Mouse (Mus musculus) embryonic fibroblast, embryonic 13.5 days (primary cell): ENCODE measurements at regions not wholly inside any gene's neighbourhood (a gene's known extent, or its start where the extent isn't known, plus 50 kb on each side); places are given as distances from the start of the nearest gene placed in this dataset.

Experiments used
- CTCF ChIP-seq: IDR thresholded peaks from 2 replicates; pipeline ENCODE4 v1.5.1; 2011; ENCODE audit warnings: mild to moderate bottlenecking, control low read depth, low read length, moderate library complexity, borderline replicate concordance; ENCODE audit not compliant: insufficient read depth
- POLR2A ChIP-seq: IDR thresholded peaks from 2 replicates; pipeline ENCODE4 v1.6.1; 2011; ENCODE audit warnings: low read depth, mild to moderate bottlenecking, control low read depth, low read length, moderate library complexity

GRCm38 (mm10) chr11:8148485-8148825, 515.9 kb downstream of the Tns3 start:
- TF ChIP-seq CTCF (no peak), POLR2A (no peak)
